Mouse (Mus musculus): ENCODE results near the gene Gtf2h5. TPM values are rescaled to one million over a fixed set of nuclear protein-coding genes. Genes with fewer than 3 reads are reported as not detected.

The Gtf2h5 gene
- 87.8 TPM for polyA plus RNA-seq (2017; shearing (Covaris generic))

GRCm38 (mm10) chr17:6079287-6080122 is at the start of gene Gtf2h5, which contains the start of gene Serac1:
Gene Gtf2h5 (plus strand): TSS chr17:6079786.
Gene Serac1 (minus strand): TSS chr17:6079741.

GRCm38 (mm10) chr17:6106361-6107014 is 26.9 kb downstream of the Gtf2h5 start, which contains the start of gene Tulp4:
Gene Tulp4 (plus strand): TSS chr17:6106437.

Other genes starting within 250 kb of the Gtf2h5 start
- 6.2 TPM for gene Snx9, start 238.5 kb upstream of the Gtf2h5 start, polyA plus RNA-seq (2017; shearing (Covaris generic))
- gene Synj2, start 138.5 kb upstream of the Gtf2h5 start, polyA plus RNA-seq (2017; shearing (Covaris generic)) = 26.8 TPM
- gene Serac1, start within 50 bp of the Gtf2h5 start, polyA plus RNA-seq (2017; shearing (Covaris generic)) = 3.1 TPM
- 68.1 TPM for gene Tulp4, start 26.7 kb downstream of the Gtf2h5 start, polyA plus RNA-seq (2017; shearing (Covaris generic))
- 24.0 TPM for gene Tmem181a, start 177.1 kb downstream of the Gtf2h5 start, polyA plus RNA-seq (2017; shearing (Covaris generic))
- gene Dynlt1a, start 237.7 kb downstream of the Gtf2h5 start, polyA plus RNA-seq (2017; shearing (Covaris generic)) = 14.0 TPM